Mouse (Mus musculus): Measurements from ENCODE around the gene Coq10a.

Gene Coq10a

GRCm38 (mm10) chr10:128382482-128382881, 13.7 kb upstream of the Coq10a start:
- DNase-seq: no peak

GRCm38 (mm10) chr10:128380565-128380964, 11.8 kb upstream of the Coq10a start:
- DNase-seq: peak; percentile 63 to 64

- DNase-seq: no peak
Measured at GRCm38 (mm10) chr10:128379260-128379659, 10.5 kb upstream of the Coq10a start.

GRCm38 (mm10) chr10:128378462-128378861, 9.7 kb upstream of the Coq10a start:
- DNase-seq: no peak

- no peak for DNase-seq
Measured at GRCm38 (mm10) chr10:128377940-128378448, 9.2 kb upstream of the Coq10a start.

GRCm38 (mm10) chr10:128377222-128377939, 8.6 kb upstream of the Coq10a start:
- no peak for DNase-seq

- DNase-seq: peak; percentile 88 to 93
Measured at GRCm38 (mm10) chr10:128376455-128377211, 7.8 kb upstream of the Coq10a start, which contains the start of gene Ankrd52. Gene Ankrd52, plus strand, starts transcription at chr10:128377115.

- no peak for DNase-seq
Measured at GRCm38 (mm10) chr10:128376099-128376454, 7.3 kb upstream of the Coq10a start.

- peak; percentile 42 to 47 for DNase-seq
Measured at GRCm38 (mm10) chr10:128374393-128374792, 5.6 kb upstream of the Coq10a start.

GRCm38 (mm10) chr10:128372989-128373748, 4.4 kb upstream of the Coq10a start:
- DNase-seq: no peak

- peak; percentile 15 to 23 for DNase-seq
Measured at GRCm38 (mm10) chr10:128372142-128372541, 3.3 kb upstream of the Coq10a start.

GRCm38 (mm10) chr10:128370601-128371000, 1.8 kb upstream of the Coq10a start:
- no peak for DNase-seq

- no peak for DNase-seq
Measured at GRCm38 (mm10) chr10:128370021-128370420, 1.2 kb upstream of the Coq10a start.

- DNase-seq: no peak
Measured at GRCm38 (mm10) chr10:128369599-128369998, 802 bp upstream of the Coq10a start.

- DNase-seq: no peak
Measured at GRCm38 (mm10) chr10:128369218-128369543, 384 bp upstream of the Coq10a start.

GRCm38 (mm10) chr10:128367899-128368401, 847 bp downstream of the Coq10a start:
- DNase-seq: no peak

- DNase-seq: peak; percentile 21 to 26
Measured at GRCm38 (mm10) chr10:128362568-128362967, 6.2 kb downstream of the Coq10a start.

- no peak for DNase-seq
Measured at GRCm38 (mm10) chr10:128361836-128362235, 7.0 kb downstream of the Coq10a start.

GRCm38 (mm10) chr10:128359226-128359625, 9.6 kb downstream of the Coq10a start:
- DNase-seq: no peak

- DNase-seq: peak; percentile 73 to 75
Measured at GRCm38 (mm10) chr10:128358796-128359195, 10.0 kb downstream of the Coq10a start.

GRCm38 (mm10) chr10:128347541-128347940, 21.3 kb downstream of the Coq10a start:
- DNase-seq: no peak

GRCm38 (mm10) chr10:128344568-128345275, 24.1 kb downstream of the Coq10a start:
- DNase-seq: peak; percentile 70 to 75

Measured in B cell, adult 2 months (primary cell).